Mouse (Mus musculus): Measurements from ENCODE around the gene Usp53.

The Usp53 gene

GRCm38 (mm10) chr3:122887505-122888301 is 96.6 kb downstream of the Usp53 start:
- DNase-seq (ENCODE audit: low spot score) = no peak
